Mouse (Mus musculus) MEL-GATA-1-ER (cell line): Measurements from ENCODE around the gene Iqgap2.

ENCODE experiments used
- DNase-seq: peaks from one replicate; pipeline ENCODE4 v3.0.0-alpha.2; 2012; ENCODE audit warnings: low read depth; ENCODE audit errors: extremely low read depth

Iqgap2 gene

GRCm38 (mm10) chr13:95829431-95830171 lies 62.1 kb downstream of the Iqgap2 start:
- DNase-seq, result no peak

DNA sequence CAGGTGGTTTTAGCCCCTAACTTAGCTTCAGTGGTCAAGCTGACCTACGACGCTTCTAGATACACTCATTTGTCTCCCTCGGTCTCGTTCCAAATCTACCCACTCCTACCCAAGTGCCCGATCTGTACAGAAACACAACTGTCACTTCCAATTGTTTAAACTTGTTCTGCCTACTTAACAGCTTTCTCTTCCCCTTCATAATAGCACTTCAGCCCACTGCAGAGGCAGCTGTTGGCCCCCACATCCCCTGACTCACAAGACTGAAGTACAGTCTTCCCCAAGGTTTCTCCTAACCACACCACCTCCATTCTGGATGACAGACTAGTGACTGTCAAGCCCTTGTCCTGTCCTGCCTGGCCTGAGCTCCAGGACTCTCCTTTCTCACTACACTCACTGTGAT lies 63.1 kb downstream of the Iqgap2 start:
- no peak for DNase-seq

DNA sequence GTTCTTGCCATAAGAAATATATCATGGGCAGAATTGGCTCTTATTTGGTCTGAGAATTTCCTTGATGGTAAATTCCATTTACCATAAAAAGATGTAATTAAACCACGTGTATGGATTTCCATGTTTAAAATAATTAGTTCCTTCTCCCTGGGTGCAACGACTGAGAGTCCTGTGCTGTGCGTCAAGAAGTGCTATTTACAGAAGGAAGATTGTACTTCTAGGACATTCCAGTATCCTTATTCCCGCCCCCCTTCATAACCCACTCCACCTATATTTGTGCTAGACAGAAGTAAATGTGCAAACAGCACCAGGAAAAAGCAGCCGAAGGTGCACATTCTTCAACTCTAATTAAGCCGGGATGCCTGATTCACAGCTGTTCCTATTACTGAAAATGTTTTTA lies 65.5 kb downstream of the Iqgap2 start:
- DNase-seq, result no peak

GRCm38 (mm10) chr13:95822918-95823317 lies 68.8 kb downstream of the Iqgap2 start:
- DNase-seq, result no peak

DNA sequence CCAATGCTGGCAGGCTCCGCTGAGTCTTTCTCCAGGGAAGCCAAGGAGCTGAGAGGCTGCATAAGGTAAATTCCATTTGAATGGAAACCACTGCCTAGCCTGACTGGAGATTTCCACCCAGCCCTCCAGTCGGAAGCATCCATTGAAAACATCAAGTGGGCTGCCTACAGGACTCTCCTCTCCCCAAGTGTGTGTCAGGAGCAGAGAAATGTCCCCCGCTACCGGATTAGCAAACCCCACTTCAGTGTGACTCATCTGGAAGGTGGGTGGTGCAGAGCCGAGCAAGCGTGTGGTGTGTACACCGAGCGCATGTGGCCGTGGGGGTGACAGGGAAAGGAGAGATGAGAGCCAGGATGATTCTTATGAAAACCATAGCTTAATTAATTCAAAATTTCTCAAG lies 71.7 kb downstream of the Iqgap2 start:
- DNase-seq, result no peak

- no peak for DNase-seq
Measured at GRCm38 (mm10) chr13:95818941-95819340, 72.8 kb downstream of the Iqgap2 start.

- no peak for DNase-seq
Measured at GRCm38 (mm10) chr13:95813643-95814042, 78.1 kb downstream of the Iqgap2 start.

GRCm38 (mm10) chr13:95810796-95811195 lies 80.9 kb downstream of the Iqgap2 start:
- no peak for DNase-seq

GRCm38 (mm10) chr13:95807106-95807750 lies 84.5 kb downstream of the Iqgap2 start:
- DNase-seq, result no peak

GRCm38 (mm10) chr13:95805469-95806166 lies 86.1 kb downstream of the Iqgap2 start:
- DNase-seq, result no peak

GRCm38 (mm10) chr13:95804113-95804512 lies 87.6 kb downstream of the Iqgap2 start:
- no peak for DNase-seq

DNA sequence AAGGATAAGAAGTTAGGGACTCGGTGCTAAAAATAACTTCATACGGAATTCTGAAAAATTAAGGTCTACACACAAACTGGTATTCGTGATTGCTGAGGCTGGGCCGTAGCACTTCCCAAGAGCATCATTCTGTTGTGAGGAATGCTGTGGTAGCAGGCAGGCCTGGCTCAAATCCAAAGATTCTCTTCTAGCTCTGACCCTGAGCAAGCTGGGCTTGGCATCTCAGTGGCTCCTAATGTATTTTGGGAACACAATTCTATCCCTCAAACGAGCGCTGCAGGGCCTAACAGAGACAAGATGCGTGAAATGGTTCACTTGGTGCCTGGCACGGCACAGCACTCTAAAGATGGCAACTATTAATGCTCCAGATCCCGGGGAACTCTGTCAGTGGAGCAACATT lies 90.8 kb downstream of the Iqgap2 start:
- no peak for DNase-seq

GRCm38 (mm10) chr13:95799322-95799721 lies 92.4 kb downstream of the Iqgap2 start:
- no peak for DNase-seq

DNA sequence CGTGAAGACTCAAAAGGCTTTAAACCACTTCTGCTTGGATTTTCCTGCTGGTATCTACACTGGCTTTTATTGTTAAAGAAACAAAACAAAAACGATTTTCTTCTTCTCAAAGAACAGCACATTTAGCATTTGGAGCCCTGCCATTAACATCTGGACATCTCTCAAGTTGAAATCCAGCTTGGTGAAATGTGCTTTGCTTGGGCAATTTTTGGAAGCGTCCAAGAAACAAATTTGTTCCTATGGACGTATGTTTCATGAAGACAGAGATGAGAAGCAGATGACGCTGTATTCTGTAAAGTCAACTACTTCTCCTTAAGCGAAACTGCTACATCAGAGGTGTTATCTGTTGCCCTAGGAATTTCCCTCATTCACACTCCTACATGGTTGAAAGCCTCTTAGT lies 93.0 kb downstream of the Iqgap2 start:
- DNase-seq, result no peak

DNA sequence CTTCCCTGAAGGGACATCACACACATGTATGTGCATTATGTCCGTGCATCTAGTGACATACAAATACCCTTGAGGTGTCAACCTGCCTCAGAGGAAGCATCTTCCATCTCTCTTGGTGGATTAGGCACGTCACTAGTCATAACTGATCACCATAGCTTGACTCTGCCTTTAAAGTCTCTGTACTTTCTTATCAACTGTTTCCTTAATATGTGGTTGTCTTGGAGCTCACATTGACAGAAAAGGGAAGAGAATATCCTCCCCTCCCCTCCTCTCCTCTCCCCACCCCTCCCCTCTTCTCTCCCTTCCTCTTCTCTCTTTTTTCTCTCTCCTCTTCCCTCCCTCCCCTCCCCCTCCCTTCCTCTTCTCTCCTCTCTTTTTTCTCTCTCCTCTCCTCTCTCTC lies 94.2 kb downstream of the Iqgap2 start:
- DNase-seq, result no peak

DNA sequence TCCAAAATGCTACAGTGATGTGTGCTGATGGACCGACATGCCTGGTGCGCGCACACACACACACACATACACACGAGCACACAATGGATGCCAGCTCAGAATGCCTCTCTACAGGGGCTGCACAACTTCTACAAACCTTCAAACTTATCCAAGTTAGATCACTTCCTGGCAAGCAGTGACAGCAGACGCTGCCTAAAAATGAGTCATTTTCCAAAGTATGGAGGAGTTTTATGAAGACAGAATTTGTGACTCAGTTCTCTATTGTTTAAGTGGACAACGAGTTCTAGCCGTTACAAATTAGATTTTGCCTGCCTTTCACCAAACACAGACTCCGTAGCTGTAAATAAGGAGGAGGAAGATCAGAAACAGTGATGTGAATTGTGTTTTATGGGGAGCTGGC lies 97.4 kb downstream of the Iqgap2 start:
- no peak for DNase-seq

DNA sequence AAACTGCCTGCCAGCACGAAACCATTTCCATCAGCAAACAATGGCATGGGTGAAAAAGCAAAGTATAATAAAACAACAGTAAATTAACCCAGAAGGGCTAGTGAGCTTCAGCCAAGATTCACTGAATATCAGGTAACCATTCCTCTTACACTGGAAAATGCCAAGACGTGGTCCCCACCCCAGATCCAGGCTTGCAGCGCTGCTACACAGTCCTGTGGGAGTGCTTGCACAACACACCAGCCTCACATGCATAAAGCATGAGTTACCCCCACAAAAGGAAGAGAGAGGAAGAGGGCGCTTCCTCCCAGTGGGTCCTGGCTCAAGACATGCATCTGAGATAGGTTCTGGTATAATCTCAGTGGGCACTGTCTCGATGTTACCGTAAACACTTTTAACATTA lies 100.8 kb downstream of the Iqgap2 start:
- no peak for DNase-seq

DNA sequence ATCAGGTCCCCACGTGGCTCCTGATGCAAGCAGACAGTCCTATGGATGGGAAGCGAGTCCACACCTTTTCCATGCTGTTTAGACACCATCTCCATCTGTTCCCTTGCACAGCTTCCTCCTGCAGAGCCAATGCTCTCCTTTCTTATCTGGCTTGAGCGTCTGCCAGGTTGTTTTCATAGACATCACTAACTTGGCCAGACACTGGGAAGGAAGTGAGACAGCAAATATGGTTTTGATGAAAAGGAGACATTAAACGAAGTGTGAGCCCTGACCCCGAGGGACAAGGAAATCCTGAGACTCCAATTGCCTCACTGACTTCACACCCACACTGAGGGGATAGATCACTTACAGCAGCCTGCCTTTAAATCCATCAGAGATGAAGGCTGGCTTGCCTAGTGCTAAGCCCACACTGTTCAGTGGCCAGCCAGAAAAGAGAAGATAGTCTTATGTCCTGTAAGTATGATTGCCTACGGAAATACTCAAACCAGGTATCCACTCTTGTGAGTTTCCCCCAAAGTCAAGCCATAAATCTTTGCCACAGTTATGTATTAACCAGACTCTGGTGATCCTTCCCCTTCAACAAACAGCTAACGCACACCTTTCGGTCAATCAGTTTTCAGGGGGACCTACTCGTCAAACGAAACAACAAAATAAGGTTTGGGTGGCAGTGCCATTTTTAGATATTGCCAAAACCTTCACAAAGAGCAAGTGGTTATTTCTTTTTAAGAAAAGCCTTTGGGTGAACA lies 102.9 kb downstream of the Iqgap2 start:
- DNase-seq, result peak; percentile 8

- DNase-seq, result no peak
Measured at GRCm38 (mm10) chr13:95782969-95783332, 108.8 kb downstream of the Iqgap2 start.

GRCm38 (mm10) chr13:95782311-95782968 lies 109.3 kb downstream of the Iqgap2 start:
- no peak for DNase-seq

DNA sequence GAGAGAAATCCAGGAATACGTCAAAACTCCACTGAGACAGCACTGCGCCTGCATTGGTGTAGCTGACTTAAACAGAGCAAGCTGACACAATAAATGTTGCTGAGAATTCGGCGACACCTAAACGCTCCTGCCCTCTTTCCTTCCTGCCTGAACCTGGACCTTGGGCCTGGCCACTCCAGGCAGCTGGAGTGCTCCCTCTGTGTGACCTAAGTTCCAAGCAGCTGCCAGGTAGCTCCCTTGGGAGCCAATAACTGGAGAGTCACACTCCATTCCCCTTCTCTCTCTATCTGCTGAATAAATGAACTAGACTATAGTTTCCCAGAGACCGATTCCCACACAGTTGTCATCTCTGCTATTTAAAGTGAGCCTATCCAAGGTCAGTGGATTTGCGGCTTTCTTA lies 111.7 kb downstream of the Iqgap2 start:
- no peak for DNase-seq
